Mouse (Mus musculus): ENCODE results near the gene Gm39566. TPM values are rescaled to one million over a fixed set of nuclear protein-coding genes. Genes with fewer than 3 reads are reported as not detected.
A peak's percentile ranks its signal among the peaks of the same experiment; 100 is the strongest.

Gm39566 gene
- polyA plus RNA-seq, 1 experiment from 2014 or later, result not detected

DNA sequence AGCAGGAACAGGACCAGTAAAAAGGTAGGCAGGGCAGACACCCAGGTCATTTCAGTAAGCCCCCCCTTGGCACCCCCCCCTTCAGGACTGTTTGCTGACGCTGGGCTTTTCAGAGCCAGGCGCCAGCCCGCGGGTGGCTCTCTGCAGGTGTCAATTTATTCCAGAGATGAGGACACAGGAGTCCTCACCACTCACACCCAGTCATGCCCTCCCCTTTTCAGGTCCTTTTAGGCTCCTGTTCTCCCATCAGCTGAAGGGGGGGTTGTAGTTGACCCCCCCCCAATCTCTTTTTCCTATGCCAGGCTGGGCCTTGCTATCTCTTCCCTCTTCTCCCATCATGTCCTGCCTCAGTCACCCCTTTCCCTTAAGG, 20.9 kb upstream of the Gm39566 start:
- no peak for TF ChIP-seq CTCF (IDR thresholded peaks at IDR 0.05; ENCODE audit: low read depth)
- Histone ChIP-seq H3K4me3 (ENCODE audit: low read depth, low read length) (no peak overlapping the region), H3K4me2 (replicated peaks; ENCODE audit: low read depth) (peak overlapping the region; percentile 98; the same call in 1 of the 2 replicates), H3K9ac (ENCODE audit: low read depth, low read length) (no peak overlapping the region), H3K4me1 (replicated peaks; ENCODE audit: control insufficient read depth, insufficient read depth, low read length) (no peaks in the 10 kb centered on the region), H3K36me3 (ENCODE audit: control insufficient read depth, insufficient read depth) (no peaks in the 10 kb centered on the region), H3K9me3 (ENCODE audit: control insufficient read depth) (no peaks in the 10 kb centered on the region), H3K27ac (ENCODE audit: low read depth, low read length) (no peak overlapping the region), H3K27me3 (replicated peaks; ENCODE audit: control insufficient read depth, insufficient read depth, low read length) (peaks cover 15% of the 10 kb centered on the region; the same call in 1 of the 2 replicates)
- 34% methylated on average over 4 of the region's 4 CpGs for WGBS
- no peak for ATAC-seq

DNA sequence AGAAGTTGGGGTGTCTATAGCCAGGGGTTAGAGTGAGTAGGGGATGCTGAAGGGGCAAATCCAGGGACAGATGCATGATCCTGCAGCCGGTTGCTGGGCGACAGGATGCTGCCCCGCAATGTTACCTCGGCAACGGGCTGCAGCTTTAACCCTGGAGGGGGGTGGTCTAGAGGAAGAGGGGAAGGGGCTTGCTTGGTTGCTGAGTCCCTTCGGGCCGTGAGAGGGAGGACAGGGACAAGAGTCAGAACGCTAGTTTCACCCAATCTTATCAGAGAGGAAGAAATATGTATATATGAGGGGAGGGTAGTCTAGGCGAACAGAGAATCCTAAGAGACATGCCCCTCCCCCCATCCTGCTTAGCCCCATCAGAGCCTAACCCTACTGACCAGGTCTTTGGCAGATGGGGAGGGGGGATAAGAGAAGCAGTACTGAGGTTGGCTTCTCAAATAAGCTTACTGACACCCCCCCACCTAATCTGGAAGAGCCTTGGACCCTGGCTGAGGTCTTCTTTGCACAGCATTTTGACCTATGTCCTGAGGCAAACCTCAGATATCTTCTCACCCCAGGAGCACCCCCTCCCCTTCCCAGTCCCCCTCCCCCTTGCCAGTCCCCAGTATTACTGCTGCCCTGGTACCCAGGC, 20.3 kb upstream of the Gm39566 start:
- Histone ChIP-seq H3K36me3 (ENCODE audit: control insufficient read depth, insufficient read depth) (no peaks in the 10 kb centered on the region), H3K27me3 (replicated peaks; ENCODE audit: control insufficient read depth, insufficient read depth, low read length) (peaks cover 15% of the 10 kb centered on the region; the same call in 1 of the 2 replicates), H3K4me2 (replicated peaks; ENCODE audit: low read depth) (peak overlapping the region; percentile 98; the same call in 1 of the 2 replicates), H3K9me3 (ENCODE audit: control insufficient read depth) (no peaks in the 10 kb centered on the region), H3K4me1 (replicated peaks; ENCODE audit: control insufficient read depth, insufficient read depth, low read length) (no peaks in the 10 kb centered on the region), H3K9ac (ENCODE audit: low read depth, low read length) (no peak overlapping the region), H3K4me3 (ENCODE audit: low read depth, low read length) (no peak overlapping the region), H3K27ac (ENCODE audit: low read depth, low read length) (no peak overlapping the region)
- no peak for ATAC-seq
- WGBS, result 43% methylated on average over 9 of the region's 9 CpGs
- no peak for TF ChIP-seq CTCF (IDR thresholded peaks at IDR 0.05; ENCODE audit: low read depth)

DNA sequence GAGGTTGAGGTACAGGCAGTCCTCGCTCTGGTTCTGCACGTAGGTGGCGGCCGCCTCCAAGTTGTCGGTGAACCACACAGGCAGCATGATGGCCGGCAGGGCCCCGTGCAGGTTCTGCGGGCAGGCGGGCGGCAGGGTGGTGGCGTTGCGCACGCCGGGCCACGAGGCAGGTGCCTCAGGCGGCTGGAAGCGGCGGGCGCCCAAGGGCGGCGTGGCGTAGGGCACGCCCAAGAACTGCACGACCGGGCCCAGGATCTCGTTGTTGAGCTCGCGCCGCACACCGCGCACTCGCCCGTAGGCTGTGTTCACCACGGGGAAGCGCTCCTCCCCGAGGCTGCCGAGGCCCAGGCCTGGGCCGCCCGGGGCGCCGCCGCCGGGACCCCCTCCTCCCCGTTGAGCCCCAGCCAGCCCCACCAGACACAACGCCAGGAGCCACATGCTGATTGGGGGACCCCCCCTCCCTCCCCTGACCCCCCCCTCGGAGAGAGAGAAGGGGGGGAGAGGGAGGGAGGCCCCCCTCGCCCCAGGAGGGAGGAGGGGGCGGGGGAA, 19.0 kb upstream of the Gm39566 start:
- Histone ChIP-seq H3K4me2 (replicated peaks; ENCODE audit: low read depth) (peak overlapping the region; percentile 72), H3K4me3 (ENCODE audit: low read depth, low read length) (peak overlapping the region; percentile 38), H3K9me3 (ENCODE audit: control insufficient read depth) (no peaks in the 10 kb centered on the region), H3K27ac (ENCODE audit: low read depth, low read length) (no peak overlapping the region), H3K9ac (ENCODE audit: low read depth, low read length) (peak overlapping the region; percentile 50), H3K4me1 (replicated peaks; ENCODE audit: control insufficient read depth, insufficient read depth, low read length) (no peaks in the 10 kb centered on the region), H3K36me3 (ENCODE audit: control insufficient read depth, insufficient read depth) (no peaks in the 10 kb centered on the region), H3K27me3 (replicated peaks; ENCODE audit: control insufficient read depth, insufficient read depth, low read length) (peaks cover 15% of the 10 kb centered on the region; the same call in 1 of the 2 replicates)
- ATAC-seq, result no peak
- WGBS, result 12% methylated on average over 42 of the region's 48 CpGs
- TF ChIP-seq CTCF (IDR thresholded peaks at IDR 0.05; ENCODE audit: low read depth), result peak; percentile 21

DNA sequence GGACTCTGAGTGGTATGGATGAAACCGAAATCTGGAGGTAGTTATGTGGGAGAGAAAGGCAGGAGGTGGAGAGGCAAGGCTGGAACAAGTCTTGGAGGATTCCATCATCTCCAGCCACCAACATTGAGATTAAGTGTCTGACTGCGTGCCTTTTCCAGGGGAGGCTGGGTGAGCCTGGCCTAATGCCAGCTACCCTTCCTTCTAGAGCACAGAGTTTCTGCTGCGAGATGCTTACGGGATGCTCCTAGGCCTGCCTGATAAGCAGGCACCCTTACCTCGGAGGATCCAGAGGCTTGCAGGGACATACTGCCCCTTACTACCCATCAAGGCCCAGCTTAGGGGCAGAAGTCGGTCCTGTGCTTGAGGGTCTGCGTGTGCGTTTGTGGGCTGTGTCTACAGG, 18.5 kb upstream of the Gm39566 start:
- Histone ChIP-seq H3K4me1 (replicated peaks; ENCODE audit: control insufficient read depth, insufficient read depth, low read length) (no peaks in the 10 kb centered on the region), H3K27me3 (replicated peaks; ENCODE audit: control insufficient read depth, insufficient read depth, low read length) (peaks cover 15% of the 10 kb centered on the region; the same call in 1 of the 2 replicates), H3K9me3 (ENCODE audit: control insufficient read depth) (no peaks in the 10 kb centered on the region), H3K4me2 (replicated peaks; ENCODE audit: low read depth) (peak overlapping the region; percentile 72), H3K27ac (ENCODE audit: low read depth, low read length) (no peak overlapping the region), H3K9ac (ENCODE audit: low read depth, low read length) (peak overlapping the region; percentile 50; the same call in 1 of the 2 replicates), H3K36me3 (ENCODE audit: control insufficient read depth, insufficient read depth) (no peaks in the 10 kb centered on the region), H3K4me3 (ENCODE audit: low read depth, low read length) (peak overlapping the region; percentile 38)
- 58% methylated on average over 8 of the region's 8 CpGs for WGBS
- no peak for TF ChIP-seq CTCF (IDR thresholded peaks at IDR 0.05; ENCODE audit: low read depth)
- no peak for ATAC-seq

- H3K27ac ChIP-seq (ENCODE audit: low read depth, low read length), result no peak overlapping the region
- no peaks in the 10 kb centered on the region for H3K9me3 ChIP-seq (ENCODE audit: control insufficient read depth)
- 0 out of 2 replicates have a peak, but pooled peaks cover under 1% of the 10 kb centered on the region for H3K27me3 ChIP-seq (replicated peaks; ENCODE audit: control insufficient read depth, insufficient read depth, low read length)
- no peaks in the 10 kb centered on the region for H3K4me1 ChIP-seq (replicated peaks; ENCODE audit: control insufficient read depth, insufficient read depth, low read length)
- TF ChIP-seq CTCF (IDR thresholded peaks at IDR 0.05; ENCODE audit: low read depth), result no peak
- H3K9ac ChIP-seq (ENCODE audit: low read depth, low read length), result no peak overlapping the region
- ATAC-seq, result no peak
- no peak overlapping the region for H3K4me3 ChIP-seq (ENCODE audit: low read depth, low read length)
- H3K4me2 ChIP-seq (replicated peaks; ENCODE audit: low read depth), result no peak overlapping the region
- WGBS, result 55% methylated on average over 5 of the region's 5 CpGs
- peaks cover 20% of the 10 kb centered on the region; the same call in 1 of the 2 replicates for H3K36me3 ChIP-seq (ENCODE audit: control insufficient read depth, insufficient read depth)
Observed at GRCm38 (mm10) chr11:69828832-69829231, 13.7 kb upstream of the Gm39566 start.

DNA sequence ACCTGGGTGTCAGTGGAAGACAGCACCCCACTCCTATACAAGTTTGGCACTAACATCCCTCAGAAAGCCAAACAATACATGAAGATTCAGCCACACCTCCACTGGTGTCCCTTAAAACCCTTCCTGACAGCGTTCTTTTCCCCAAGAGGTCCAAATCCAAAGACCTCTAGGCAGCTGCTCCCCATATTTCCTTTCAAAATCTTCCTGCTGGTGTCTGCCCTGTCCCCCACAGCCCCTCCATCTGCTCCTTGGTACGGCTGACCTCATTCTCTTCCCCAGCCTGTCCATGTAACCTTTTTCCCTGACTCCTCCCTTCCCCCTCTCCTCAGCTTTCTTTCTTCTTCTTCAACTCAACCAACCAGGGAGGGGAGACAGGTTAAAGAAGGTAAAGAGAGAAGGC, 8.4 kb upstream of the Gm39566 start:
- H3K4me2 ChIP-seq (replicated peaks; ENCODE audit: low read depth), result no peak overlapping the region
- WGBS, result 61% methylated on average over 2 of the region's 2 CpGs
- ATAC-seq, result no peak

More for the DNA sequence above, 8.4 kb upstream of the Gm39566 start:
- Histone ChIP-seq H3K27me3 (replicated peaks; ENCODE audit: control insufficient read depth, insufficient read depth, low read length) (no peaks in the 10 kb centered on the region), H3K4me1 (replicated peaks; ENCODE audit: control insufficient read depth, insufficient read depth, low read length) (no peaks in the 10 kb centered on the region), H3K27ac (ENCODE audit: low read depth, low read length) (no peak overlapping the region), H3K9ac (ENCODE audit: low read depth, low read length) (0 out of 2 replicates have a peak overlapping the region, but pooled peaks have one; percentile 7), H3K36me3 (ENCODE audit: control insufficient read depth, insufficient read depth) (peaks cover 20% of the 10 kb centered on the region; the same call in 1 of the 2 replicates), H3K9me3 (ENCODE audit: control insufficient read depth) (no peaks in the 10 kb centered on the region), H3K4me3 (ENCODE audit: low read depth, low read length) (no peak overlapping the region)
- TF ChIP-seq CTCF (IDR thresholded peaks at IDR 0.05; ENCODE audit: low read depth), result no peak
